Mouse (Mus musculus): ENCODE results near the gene Sucla2. TPM values are rescaled to one million over a fixed set of nuclear protein-coding genes. Genes with fewer than 3 reads are reported as not detected.

Sucla2 gene
- total and polyA plus RNA-seq, 3 experiments: 51.9 to 98.4 (median 60.3) TPM

DNA sequence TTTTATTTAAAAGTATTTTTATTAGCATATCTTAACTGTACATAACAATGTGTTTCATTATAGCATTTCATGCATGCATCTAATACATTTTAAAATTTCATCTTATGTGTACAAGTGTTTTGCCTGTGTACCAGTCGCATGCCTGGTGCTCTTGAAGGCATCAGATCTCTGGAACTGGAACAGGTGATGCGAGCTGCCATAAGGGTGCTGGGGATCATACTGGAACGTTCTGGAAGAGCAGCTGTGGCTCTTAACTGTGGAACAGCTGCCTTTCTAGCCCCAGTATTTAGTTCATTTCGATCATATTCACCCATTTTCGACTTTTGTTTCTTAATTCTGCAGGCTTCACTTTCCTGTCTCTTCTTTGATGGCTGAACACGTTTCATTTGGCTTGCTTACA lies 26.0 kb downstream of the Sucla2 start:
- Histone ChIP-seq H3K4me2 (ENCODE audit: insufficient read depth, low read depth, poor library complexity, severe bottlenecking) (no peak overlapping the region), H3K36me3 (replicated peaks in 1 of 2; ENCODE audit: control insufficient read depth in 1 of 2, insufficient read depth in 1 of 2, low read length in 1 of 2) (peaks cover 3 to 12% of the 10 kb centered on the region in 2 experiments), H3K27me3 (replicated peaks) (no peaks in the 10 kb centered on the region), H3K9ac (ENCODE audit: insufficient read depth, low read depth) (no peak overlapping the region), H3K27ac (ENCODE audit: insufficient read depth, low read depth) (no peak overlapping the region), H3K79me2 (replicated peaks; ENCODE audit: control insufficient read depth, extremely low read depth, insufficient read depth, poor library complexity, severe bottlenecking) (no peaks in the 10 kb centered on the region), H3K4me1 (ENCODE audit: control insufficient read depth in 1 of 2, insufficient read depth in 2 of 2) (peaks cover 0 to 20% of the 10 kb centered on the region in 2 experiments; a peak in 2 of 4 replicates), H3K4me3 (replicated peaks in 1 of 3; ENCODE audit: low read depth in 2 of 3, low read length in 2 of 3, poor library complexity in 1 of 3) (no peak overlapping the region), H3K9me3 (replicated peaks; ENCODE audit: low read length) (no peaks in the 10 kb centered on the region)
- dilution Hi-C loops (cut with MboI; ENCODE audit: extremely low pct_ligation_motif_present, extremely low pct_unique_long_range_greater_than_20kb, low sequenced_read_pairs): no loop called here
- TF ChIP-seq USF1 (IDR thresholded peaks at IDR 0.05; ENCODE audit: low read depth, low read length) (no peak), POLR2A (IDR thresholded peaks at IDR 0.05; ENCODE audit: low read depth, low read length) (no peak), ZNF384 (IDR thresholded peaks at IDR 0.05; ENCODE audit: low read depth, low read length) (no peak), TCF12 (IDR thresholded peaks at IDR 0.05; ENCODE audit: low read depth, low read length) (no peak), HCFC1 (IDR thresholded peaks at IDR 0.05; ENCODE audit: low read depth, low read length) (no peak), RCOR1 (conservative IDR thresholded peaks at IDR 0.05; ENCODE audit: low read depth, low read length) (no peak), EP300 (IDR thresholded peaks at IDR 0.05; ENCODE audit: low read length) (no peak), CHD2 (IDR thresholded peaks at IDR 0.05; ENCODE audit: low read length) (no peak), ZKSCAN1 (IDR thresholded peaks at IDR 0.05; ENCODE audit: borderline replicate concordance, low read depth, low read length) (no peak), ELF1 (IDR thresholded peaks at IDR 0.05; ENCODE audit: low read depth, low read length) (no peak), MAFK (IDR thresholded peaks at IDR 0.05; ENCODE audit: insufficient replicate concordance, low read length) (no peak), MEF2A (IDR thresholded peaks at IDR 0.05; ENCODE audit: borderline replicate concordance, low read depth, low read length) (no peak), BHLHE40 (IDR thresholded peaks at IDR 0.05; ENCODE audit: low read depth, low read length) (no peak), MAZ (IDR thresholded peaks at IDR 0.05; ENCODE audit: low read depth, low read length) (no peak), ZMIZ1 (IDR thresholded peaks at IDR 0.05; ENCODE audit: low read depth, low read length) (no peak), PAX5 (IDR thresholded peaks at IDR 0.05; ENCODE audit: low read length) (no peak), UBTF (IDR thresholded peaks at IDR 0.05; ENCODE audit: low read depth, low read length) (no peak), ETS1 (conservative IDR thresholded peaks at IDR 0.05; ENCODE audit: low read depth, low read length) (no peak)
- in situ Hi-C loops (cut with MboI; ENCODE audit: low pct_ligation_motif_present, low pct_unique_long_range_greater_than_20kb, low sequenced_read_pairs): no loop called here
- no peak for DNase-seq (ENCODE audit: extremely low read depth)

DNA sequence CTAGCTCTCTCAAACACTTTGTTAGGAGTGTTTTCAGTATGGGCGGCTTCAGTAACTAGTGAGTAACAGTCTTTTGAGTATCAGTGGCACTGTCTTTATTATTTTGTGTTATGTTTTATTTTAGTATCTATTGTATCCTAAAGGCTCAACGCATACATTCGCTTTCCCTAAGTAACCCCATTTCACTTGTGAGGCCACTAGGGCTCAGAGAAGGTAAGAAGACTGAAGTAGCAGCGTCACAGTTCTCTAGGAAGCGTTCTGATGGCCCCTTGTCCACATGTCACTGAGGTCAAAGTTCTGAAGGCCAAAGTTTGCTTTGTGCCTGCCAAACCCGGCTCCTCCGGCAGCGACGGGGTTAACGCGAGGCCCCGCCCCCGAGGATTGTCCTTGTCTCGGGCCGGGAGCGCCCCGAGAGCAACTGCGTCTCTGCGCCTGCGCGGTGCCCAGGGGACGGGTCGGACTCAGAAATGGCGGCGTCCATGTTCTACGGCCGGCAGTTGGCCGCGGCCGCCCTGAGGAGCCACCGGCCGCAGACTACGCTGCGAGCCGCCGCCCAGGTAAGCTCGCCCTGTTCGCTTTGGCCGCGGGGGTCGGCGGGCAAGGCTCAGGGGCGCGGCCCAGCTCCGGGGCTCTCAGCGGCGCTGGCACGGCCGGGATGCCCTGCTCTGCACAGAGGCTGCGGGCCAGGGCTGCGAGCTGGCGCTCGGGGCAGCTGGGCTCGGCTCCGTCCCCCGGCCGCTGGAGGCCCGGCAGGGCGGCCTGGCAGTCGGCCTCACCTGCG lies 27.4 kb downstream of the Sucla2 start:
- Histone ChIP-seq H3K79me2 (replicated peaks; ENCODE audit: control insufficient read depth, extremely low read depth, insufficient read depth, poor library complexity, severe bottlenecking) (no peaks in the 10 kb centered on the region), H3K27ac (ENCODE audit: insufficient read depth, low read depth) (no peak overlapping the region), H3K9ac (ENCODE audit: insufficient read depth, low read depth) (peak overlapping the region; percentile 88), H3K9me3 (replicated peaks; ENCODE audit: low read length) (no peaks in the 10 kb centered on the region), H3K4me2 (ENCODE audit: insufficient read depth, low read depth, poor library complexity, severe bottlenecking) (peak overlapping the region; percentile 90; the same call in 1 of the 2 replicates), H3K27me3 (replicated peaks) (no peaks in the 10 kb centered on the region), H3K36me3 (replicated peaks in 1 of 2; ENCODE audit: control insufficient read depth in 1 of 2, insufficient read depth in 1 of 2, low read length in 1 of 2) (peaks cover 4 to 19% of the 10 kb centered on the region in 2 experiments), H3K4me1 (ENCODE audit: control insufficient read depth in 1 of 2, insufficient read depth in 2 of 2) (peaks cover 0 to 24% of the 10 kb centered on the region in 2 experiments; a peak in 2 of 4 replicates), H3K4me3 (replicated peaks in 1 of 3; ENCODE audit: low read depth in 2 of 3, low read length in 2 of 3, poor library complexity in 1 of 3) (peak overlapping the region; percentile 94 to 100 (median 94))
- peak; percentile 92 for DNase-seq (ENCODE audit: extremely low read depth)
- dilution Hi-C loops (cut with MboI; ENCODE audit: extremely low pct_ligation_motif_present, extremely low pct_unique_long_range_greater_than_20kb, low sequenced_read_pairs): no loop called here
- in situ Hi-C loops (cut with MboI; ENCODE audit: low pct_ligation_motif_present, low pct_unique_long_range_greater_than_20kb, low sequenced_read_pairs): no loop called here
- TF ChIP-seq RCOR1 (conservative IDR thresholded peaks at IDR 0.05; ENCODE audit: low read depth, low read length): no peak
- no peak for TF ChIP-seq MXI1 (IDR thresholded peaks at IDR 0.05; ENCODE audit: low read depth, low read length)
- no peak for TF ChIP-seq RAD21 (IDR thresholded peaks at IDR 0.05; ENCODE audit: low read depth, low read length)
- TF ChIP-seq TCF12 (IDR thresholded peaks at IDR 0.05; ENCODE audit: low read depth, low read length): peak; percentile 88
- TF ChIP-seq GABPA (IDR thresholded peaks at IDR 0.05; ENCODE audit: insufficient replicate concordance, low read depth, low read length): no peak
- peak; percentile 90 for TF ChIP-seq POLR2A (IDR thresholded peaks at IDR 0.05; ENCODE audit: low read depth, low read length)
- TF ChIP-seq IRF4 (IDR thresholded peaks at IDR 0.05; ENCODE audit: low read depth, low read length): 0 out of 2 replicates have a peak, but pooled peaks have one; percentile 9
- no peak for TF ChIP-seq SIN3A (IDR thresholded peaks at IDR 0.05; ENCODE audit: low read length)
- TF ChIP-seq NELFE (IDR thresholded peaks at IDR 0.05; ENCODE audit: low read depth, low read length): peak; percentile 89
- no peak for TF ChIP-seq TBP (conservative IDR thresholded peaks at IDR 0.05; ENCODE audit: low read depth, low read length)
- no peak for TF ChIP-seq ZNF384 (IDR thresholded peaks at IDR 0.05; ENCODE audit: low read depth, low read length)
- peak; percentile 59; the same call in 1 of the 2 replicates for TF ChIP-seq ZMIZ1 (IDR thresholded peaks at IDR 0.05; ENCODE audit: low read depth, low read length)
- TF ChIP-seq ELF1 (IDR thresholded peaks at IDR 0.05; ENCODE audit: low read depth, low read length): peak; percentile 14; the same call in 1 of the 2 replicates
- TF ChIP-seq E2F4 (IDR thresholded peaks at IDR 0.05; ENCODE audit: insufficient replicate concordance, low read depth, low read length): no peak
- peak; percentile 94 for TF ChIP-seq NRF1 (IDR thresholded peaks at IDR 0.05; ENCODE audit: low read depth, low read length)
- no peak for TF ChIP-seq ZC3H11A (IDR thresholded peaks at IDR 0.05; ENCODE audit: low read depth, low read length)
- TF ChIP-seq MEF2A (IDR thresholded peaks at IDR 0.05; ENCODE audit: borderline replicate concordance, low read depth, low read length): 0 out of 2 replicates have a peak, but pooled peaks have one; percentile 10
- 0 out of 2 replicates have a peak, but pooled peaks have one; percentile 61 for TF ChIP-seq UBTF (IDR thresholded peaks at IDR 0.05; ENCODE audit: low read depth, low read length)
- TF ChIP-seq SMC3 (IDR thresholded peaks at IDR 0.05; ENCODE audit: low read depth, low read length): no peak
- no peak for TF ChIP-seq PAX5 (IDR thresholded peaks at IDR 0.05; ENCODE audit: low read length)
